Mouse (Mus musculus): Measurements from ENCODE around the gene Runx3.
A peak's percentile ranks its signal among the peaks of the same experiment; 100 is the strongest.

DNA sequence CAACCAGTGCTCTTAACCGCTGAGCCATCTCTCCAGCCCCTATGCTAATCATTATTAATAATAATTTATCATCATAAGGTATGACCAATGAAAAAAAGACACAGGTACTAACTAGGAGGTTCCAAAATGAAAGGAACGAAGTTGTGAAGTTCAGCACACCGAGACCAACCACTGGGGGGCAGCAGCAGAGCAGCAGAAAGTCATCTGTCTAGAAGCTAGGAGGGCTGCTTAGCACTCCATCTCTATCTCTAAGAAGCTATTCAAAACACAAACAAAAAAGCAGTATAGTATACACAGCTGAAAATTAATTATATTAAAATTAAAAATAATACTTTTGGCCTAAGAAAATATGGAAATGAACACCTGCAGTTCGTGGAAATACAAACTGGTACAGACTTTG is 99.2 kb downstream of the Runx3 start:
- TF ChIP-seq CTCF (IDR thresholded peaks at IDR 0.05; ENCODE audit: insufficient read depth, low read depth, low read length) (0 out of 2 replicates have a peak, but pooled peaks have one; percentile 14), POLR2A (IDR thresholded peaks at IDR 0.05; ENCODE audit: insufficient read depth, low read depth, low read length) (no peak)

Measured in olfactory bulb, adult 2 months (tissue).